Mouse (Mus musculus) liver, embryonic 11.5 days (tissue): ENCODE measurements around the gene Alg13. TPM values are rescaled to one million over a fixed set of nuclear protein-coding genes. Genes with fewer than 3 reads are reported as not detected.
A peak's percentile ranks its signal among the peaks of the same experiment; 100 is the strongest.

Experiments used
- ATAC-seq: fragments of 200-750 bp; cut with Nextera tagmentation; replicated peaks from 2 replicates; pipeline ENCODE4 v1.8.0; 2017; ENCODE audit warnings: moderate number of reproducible peaks, mild to moderate bottlenecking, moderate TSS enrichment, moderate library complexity; ENCODE audit not compliant: low FRiP score
- DNase-seq: peaks from one replicate; pipeline ENCODE4 v3.0.0-alpha.2; 2017; ENCODE audit warnings: low spot score
- H3K27ac ChIP-seq: fragments of 300-500 bp; sonication (generic); 2 replicates; pipeline ENCODE4 v1.5.1; 2014; ENCODE audit warnings: mild to moderate bottlenecking, low read depth, low read length, control low read depth
- H3K27me3 ChIP-seq: fragments of 300-500 bp; sonication (generic); replicated peaks from 2 replicates; pipeline ENCODE4 v1.6.1; 2014; ENCODE audit warnings: low read length, mixed read lengths; ENCODE audit not compliant: control insufficient read depth, insufficient read depth
- H3K36me3 ChIP-seq: fragments of 300-500 bp; sonication (generic); 2 replicates; pipeline ENCODE4 v1.6.1; 2014; ENCODE audit warnings: mild to moderate bottlenecking, low read length, moderate library complexity, mixed read lengths; ENCODE audit not compliant: control insufficient read depth, insufficient read depth
- H3K4me1 ChIP-seq: fragments of 300-500 bp; sonication (generic); replicated peaks from 2 replicates; pipeline ENCODE4 v1.6.1; 2014; ENCODE audit warnings: low read length, mixed read lengths; ENCODE audit not compliant: control insufficient read depth, insufficient read depth
- H3K4me2 ChIP-seq: fragments of 300-500 bp; sonication (generic); 2 replicates; pipeline ENCODE4 v1.6.1; 2014; ENCODE audit warnings: mild to moderate bottlenecking, control low read depth, moderate library complexity
- H3K4me3 ChIP-seq: fragments of 300-500 bp; sonication (generic); 2 replicates; pipeline ENCODE4 v1.5.1; 2014; ENCODE audit warnings: low read depth, low read length, control low read depth
- H3K9ac ChIP-seq: fragments of 300-500 bp; sonication (generic); 2 replicates; pipeline ENCODE4 v1.6.1; 2014; ENCODE audit warnings: low read depth, low read length, control low read depth
- H3K9me3 ChIP-seq: fragments of 300-500 bp; sonication (generic); 2 replicates; pipeline ENCODE4 v1.6.1; 2016; ENCODE audit warnings: low read length, inconsistent platforms, mixed read lengths; ENCODE audit not compliant: control insufficient read depth
- WGBS: fragments of 180-500 bp; shearing (Covaris S2); extraction: QIAGEN DNeasy Blood & Tissue Kit; methylation state at CpG from one replicate; pipeline ENCODE4 v1.1.7; 2014; 5-methylcytosine and 5-hydroxymethylcytosine counted together
- polyA plus RNA-seq: library from polyadenylated mRNA; unstranded; fragments of >200 nt; fragmentation: Nextera tagmentation; extraction: Ambion mirVana; gene quantifications from 2 replicates; pipeline ENCODE4 v1.2.1, GENCODE M21; 2014

The Alg13 gene
- polyA plus RNA-seq, 1 experiment from 2014 or later, result 21.8 TPM

DNA sequence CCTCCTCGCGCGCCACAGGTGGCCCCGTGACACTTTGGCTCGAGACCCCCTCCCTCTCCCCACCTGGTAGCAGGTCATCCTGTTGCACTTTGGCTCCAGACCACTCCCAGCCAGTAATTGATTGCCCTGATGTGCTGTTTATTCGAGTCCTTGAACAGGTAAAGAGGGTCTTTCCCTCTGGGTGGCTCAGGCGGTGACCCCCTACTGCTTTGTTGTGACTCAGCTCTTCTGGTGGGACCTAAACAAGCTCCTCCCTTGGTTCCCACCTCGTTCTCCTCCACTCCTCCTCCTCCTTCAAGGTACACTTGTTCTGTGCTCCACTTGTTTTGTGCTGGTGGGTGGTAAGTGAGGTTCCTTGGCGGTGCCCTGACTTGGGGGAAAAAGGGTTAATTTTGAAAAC, 1.8 kb downstream of the Alg13 start:
- WGBS, result 33% methylated on average over 8 of the region's 9 CpGs
- Histone ChIP-seq H3K9me3 (no peaks in the 10 kb centered on the region), H3K27me3 (no peaks in the 10 kb centered on the region; the same call in 1 of the 2 replicates), H3K9ac (no peak overlapping the region), H3K4me1 (no peaks in the 10 kb centered on the region; the same call in none of the 2 replicates), H3K36me3 (no peaks in the 10 kb centered on the region), H3K4me3 (peak overlapping the region; percentile 69; the same call in 1 of the 2 replicates), H3K4me2 (peak overlapping the region; percentile 64), H3K27ac (no peak overlapping the region)
- ATAC-seq, result no peak
- no peak for DNase-seq

DNA sequence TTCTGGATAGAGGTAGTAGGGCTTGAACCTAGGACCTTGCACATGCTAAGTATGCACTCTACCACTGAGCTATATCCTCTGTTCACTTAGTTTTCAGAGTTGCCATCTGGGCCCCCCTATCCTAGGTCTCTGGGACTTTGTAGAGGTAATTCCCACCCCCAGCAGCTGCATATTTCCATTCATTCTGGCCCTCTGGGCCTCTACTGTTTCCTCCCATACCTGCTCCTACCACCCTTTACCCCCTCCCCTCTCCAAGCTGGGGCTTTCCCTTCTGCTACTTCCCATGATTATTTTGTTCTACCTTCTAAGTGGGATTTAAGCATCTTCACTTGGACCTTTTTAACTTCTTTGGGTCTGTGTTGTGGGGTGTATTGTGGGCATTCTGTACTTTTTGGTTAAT, 7.8 kb downstream of the Alg13 start:
- Histone ChIP-seq H3K36me3 (no peaks in the 10 kb centered on the region), H3K4me1 (no peaks in the 10 kb centered on the region), H3K9ac (no peak overlapping the region), H3K9me3 (no peaks in the 10 kb centered on the region), H3K4me3 (no peak overlapping the region), H3K4me2 (no peak overlapping the region), H3K27me3 (no peaks in the 10 kb centered on the region), H3K27ac (no peak overlapping the region)
- ATAC-seq (no peak), DNase-seq (no peak)

DNA sequence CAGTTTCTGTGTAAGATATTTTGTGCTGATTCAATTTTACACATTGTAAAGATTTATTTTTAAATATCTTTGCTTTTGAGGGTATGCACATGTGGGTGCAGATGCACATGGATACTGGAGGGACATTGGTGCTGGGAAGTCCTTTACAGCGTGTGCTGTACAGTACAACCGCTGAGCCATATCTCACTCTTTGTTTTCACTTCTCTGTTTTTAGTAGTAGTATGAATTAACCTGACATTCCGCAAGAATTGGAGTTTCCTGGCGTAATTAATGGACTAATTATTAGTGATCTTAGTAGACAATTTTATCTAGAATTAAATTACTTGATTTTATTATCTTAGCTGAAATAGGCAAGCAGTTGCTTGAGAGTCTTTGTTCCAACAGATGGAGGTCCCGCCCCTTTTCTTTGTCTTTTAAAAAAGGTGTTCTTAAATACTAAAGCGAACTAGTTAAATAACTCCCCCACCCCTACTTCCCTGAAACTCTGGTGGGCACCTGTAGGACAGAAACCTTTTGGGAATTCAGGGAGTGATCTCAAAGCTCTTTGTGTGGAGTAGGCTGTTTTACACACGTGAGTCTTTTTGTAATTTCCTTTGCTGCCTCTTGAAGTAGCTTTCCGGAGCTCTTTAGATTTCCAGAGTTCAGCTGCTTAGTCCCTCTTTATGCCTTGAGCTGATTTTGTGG, 17.9 kb downstream of the Alg13 start:
- H3K9ac ChIP-seq, result no peak overlapping the region
- ATAC-seq, result no peak
- no peak overlapping the region for H3K27ac ChIP-seq
- H3K4me2 ChIP-seq, result no peak overlapping the region
- H3K9me3 ChIP-seq, result no peaks in the 10 kb centered on the region
- WGBS, result 69% methylated on average over 8 of the region's 8 CpGs
- H3K4me3 ChIP-seq, result no peak overlapping the region
- H3K36me3 ChIP-seq, result no peaks in the 10 kb centered on the region
- H3K27me3 ChIP-seq, result no peaks in the 10 kb centered on the region
- no peak for DNase-seq
- H3K4me1 ChIP-seq, result no peaks in the 10 kb centered on the region

GRCm38 (mm10) chrX:144337938-144338337, 20.3 kb downstream of the Alg13 start:
- H3K9me3 ChIP-seq, result no peaks in the 10 kb centered on the region

GRCm38 (mm10) chrX:144338355-144338754, 20.8 kb downstream of the Alg13 start:
- Histone ChIP-seq H3K4me2 (no peak overlapping the region), H3K36me3 (no peaks in the 10 kb centered on the region), H3K4me1 (no peaks in the 10 kb centered on the region), H3K4me3 (no peak overlapping the region), H3K9me3 (no peaks in the 10 kb centered on the region), H3K27ac (no peak overlapping the region), H3K27me3 (no peaks in the 10 kb centered on the region), H3K9ac (no peak overlapping the region)
- DNase-seq (no peak), ATAC-seq (no peak)

More at GRCm38 (mm10) chrX:144337938-144338337, 20.3 kb downstream of the Alg13 start:
- H3K4me1 ChIP-seq, result no peaks in the 10 kb centered on the region
- DNase-seq, result no peak
- H3K36me3 ChIP-seq, result no peaks in the 10 kb centered on the region
- no peak overlapping the region for H3K27ac ChIP-seq
- no peak overlapping the region for H3K4me3 ChIP-seq
- no peaks in the 10 kb centered on the region for H3K27me3 ChIP-seq
- no peak for ATAC-seq
- no peak overlapping the region for H3K9ac ChIP-seq
- H3K4me2 ChIP-seq, result no peak overlapping the region

- 77% methylated on average over 2 of the region's 2 CpGs for WGBS
- Histone ChIP-seq H3K36me3 (peaks cover 2% of the 10 kb centered on the region; the same call in 1 of the 2 replicates), H3K4me3 (no peak overlapping the region), H3K4me2 (no peak overlapping the region), H3K27ac (no peak overlapping the region), H3K9ac (no peak overlapping the region), H3K27me3 (no peaks in the 10 kb centered on the region), H3K4me1 (no peaks in the 10 kb centered on the region), H3K9me3 (no peaks in the 10 kb centered on the region)
- DNase-seq, result no peak
- no peak for ATAC-seq
Observed at GRCm38 (mm10) chrX:144374196-144374595, 56.6 kb downstream of the Alg13 start.

DNA sequence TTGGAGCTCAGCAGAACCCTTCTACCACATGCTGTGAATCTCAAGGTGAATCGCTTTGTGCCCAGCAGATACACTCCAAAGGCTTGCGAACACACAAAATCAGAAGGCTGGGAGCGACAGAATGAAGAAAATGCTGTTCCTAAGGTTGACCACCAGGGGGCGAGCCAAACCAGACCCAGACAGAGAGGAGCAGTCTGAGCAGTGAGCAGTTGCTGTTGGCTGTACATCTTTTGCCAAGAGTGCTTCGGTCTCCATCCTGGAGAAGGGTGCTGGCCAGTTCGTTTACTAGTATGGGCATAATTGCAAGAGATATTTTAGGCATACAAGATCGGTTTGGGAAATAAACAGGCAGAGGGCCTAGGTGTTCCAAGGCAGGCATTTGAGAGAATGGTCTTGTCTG, 85.9 kb downstream of the Alg13 start:
- peak; percentile 48 for DNase-seq
- no peaks in the 10 kb centered on the region for H3K36me3 ChIP-seq
- ATAC-seq, result no peak
- no peak overlapping the region for H3K27ac ChIP-seq
- no peak overlapping the region for H3K9ac ChIP-seq
- WGBS, result 38% methylated on average over 7 of the region's 7 CpGs
- H3K4me3 ChIP-seq, result no peak overlapping the region
- no peaks in the 10 kb centered on the region for H3K4me1 ChIP-seq
- no peaks in the 10 kb centered on the region for H3K9me3 ChIP-seq
- no peaks in the 10 kb centered on the region for H3K27me3 ChIP-seq
- no peak overlapping the region for H3K4me2 ChIP-seq

GRCm38 (mm10) chrX:144408036-144408435, 90.4 kb downstream of the Alg13 start:
- ATAC-seq (no peak), DNase-seq (no peak)
- Histone ChIP-seq H3K4me2 (no peak overlapping the region), H3K36me3 (no peaks in the 10 kb centered on the region), H3K27ac (no peak overlapping the region), H3K9me3 (no peaks in the 10 kb centered on the region), H3K4me1 (no peaks in the 10 kb centered on the region), H3K9ac (no peak overlapping the region), H3K27me3 (no peaks in the 10 kb centered on the region), H3K4me3 (no peak overlapping the region)
- 61% methylated on average over 5 of the region's 5 CpGs for whole genome bisulfite sequencing

GRCm38 (mm10) chrX:144420259-144420658, 102.7 kb downstream of the Alg13 start:
- Histone ChIP-seq H3K36me3 (no peaks in the 10 kb centered on the region), H3K4me3 (no peak overlapping the region), H3K4me2 (no peak overlapping the region), H3K27me3 (no peaks in the 10 kb centered on the region), H3K4me1 (no peaks in the 10 kb centered on the region), H3K27ac (no peak overlapping the region), H3K9ac (no peak overlapping the region), H3K9me3 (no peaks in the 10 kb centered on the region)
- ATAC-seq (no peak), DNase-seq (no peak)
- 41% methylated on average over 1 of the region's 1 CpGs for WGBS
